ENCODE assay signal across 10 mouse cellular contexts in genomic region chr16:30540107-30541001, GRCm38 (mm10). TPM values are rescaled to one million over a fixed set of nuclear protein-coding genes. Genes with fewer than 3 reads are reported as not detected.
DNase-seq lines count a peak whose midpoint lies in the region; ATAC-seq and TF ChIP-seq lines count a peak whose summit lies in the region.
"Had no signal": no experiment of that assay in that cellular context is flagged by ENCODE, and none has a peak within 500 bp of the region (broad histone marks: within the 10 kb centered on the region; RNA-seq: fewer than 3 reads in every experiment).

No protein-coding gene starts in this region.

- H3K27ac ChIP-seq in limb, embryonic 11.5 days (replicated peaks; ENCODE audit: low read depth, low read length): no peak overlapping the region
- H3K27ac ChIP-seq: lung, embryonic 15.5 days had no signal

- peaks cover 10% of the 10 kb centered on the region; the same call in 1 of the 2 replicates for H3K27me3 ChIP-seq in E14TG2a.4 (ENCODE audit: insufficient read depth, low read length)
- no peaks in the 10 kb centered on the region for H3K27me3 ChIP-seq in limb, embryonic 11.5 days (ENCODE audit: control insufficient read depth, insufficient read depth, low read length)
- H3K27me3 ChIP-seq: lung, embryonic 15.5 days; Patski had no signal

- peak overlapping the region; percentile 1; the same call in 1 of the 2 replicates for H3K4me2 ChIP-seq in limb, embryonic 11.5 days (ENCODE audit: low read depth, severe bottlenecking)

- H3K9ac ChIP-seq in limb, embryonic 11.5 days (ENCODE audit: low read length): no peak overlapping the region
- H3K9ac ChIP-seq: lung, embryonic 15.5 days had no signal

- ATAC-seq in limb, embryonic 11.5 days (ENCODE audit: insufficient number of reproducible peaks, low FRiP score, low TSS enrichment, low read depth): no peak; the same call in 1 of the 2 replicates
- ATAC-seq in megakaryocyte, adult 5-6 weeks (ENCODE audit: poor library complexity, severe bottlenecking): no peak
- ATAC-seq: Patski had no signal

- no peak for TF ChIP-seq CTCF in E14TG2a.4 (conservative IDR thresholded peaks at IDR 0.05; ENCODE audit: low read length)

- peak; percentile 23 for DNase-seq in kidney, adult 18-20 months
- DNase-seq in kidney, adult 8-10 months: no peak
- DNase-seq in Muller cell, postnatal 12 days (ENCODE audit: inconsistent ontology term): peak; percentile 27
- no peak for DNase-seq in limb, embryonic 11.5 days (ENCODE audit: low spot score)
- DNase-seq in adrenal gland, postnatal 10 days: no peak

- H3K36me3 ChIP-seq in E14TG2a.4 (ENCODE audit: insufficient read depth, low read length): 0 out of 2 replicates have a peak, but pooled peaks cover 3% of the 10 kb centered on the region
- H3K36me3 ChIP-seq in limb, embryonic 11.5 days (ENCODE audit: control insufficient read depth, insufficient read depth, low read length): no peaks in the 10 kb centered on the region
- H3K36me3 ChIP-seq: lung, embryonic 15.5 days had no signal

- H3K4me3 ChIP-seq in E14TG2a.4 (replicated peaks; ENCODE audit: low read length): peak overlapping the region; percentile 69
- H3K4me3 ChIP-seq in limb, embryonic 11.5 days (ENCODE audit: low read depth, low read length): peak overlapping the region; percentile 11; the same call in 1 of the 2 replicates
- H3K4me3 ChIP-seq: lung, embryonic 15.5 days had no signal

- no peaks in the 10 kb centered on the region for H3K9me3 ChIP-seq in E14TG2a.4 (ENCODE audit: low read length)
- H3K9me3 ChIP-seq in limb, embryonic 11.5 days (ENCODE audit: control insufficient read depth, low read length): no peaks in the 10 kb centered on the region
- H3K9me3 ChIP-seq: lung, embryonic 15.5 days had no signal

- WGBS in limb, embryonic 11.5 days: 57% methylated on average over 20 of the region's 20 CpGs

- H3K4me1 ChIP-seq in E14TG2a.4 (replicated peaks; ENCODE audit: low read depth, low read length): peaks cover 31% of the 10 kb centered on the region
- no peaks in the 10 kb centered on the region for H3K4me1 ChIP-seq in limb, embryonic 11.5 days (ENCODE audit: control insufficient read depth, insufficient read depth, low read length)

RNA-seq across cellular contexts. Expression of gene Tmem44, which starts 10.3 kb away (rescaled TPM):
- polyA plus RNA-seq in limb, embryonic 11.5 days (2014; fragmentation: Nextera tagmentation; extraction: Ambion mirVana): 17.2 and 20.9 TPM in 2 replicates
- total RNA-seq in adrenal gland, postnatal 10 days (2021): 1 to 10 TPM; 6.4 to 9.7 TPM
- not detected in 2 replicates for total RNA-seq in megakaryocyte, adult 5-6 weeks (2015)
- total RNA-seq in megakaryocyte, adult 5-6 weeks (2017): 0.04 TPM in 2 replicates
- total RNA-seq: neutrophil, adult 5-6 weeks had no signal

RNA-seq across cellular contexts. Expression of gene Lsg1, which starts 47.0 kb away (rescaled TPM):
- polyA plus RNA-seq in limb, embryonic 11.5 days (2014; fragmentation: Nextera tagmentation; extraction: Ambion mirVana): 89.1 and 90.1 TPM in 2 replicates
- 10 to 100 TPM; 34.4 to 35.2 TPM for total RNA-seq in adrenal gland, postnatal 10 days (2021)
- 19.2 and 19.9 TPM in 2 replicates for total RNA-seq in megakaryocyte, adult 5-6 weeks (2015)
- 38.2 and 42.9 TPM in 2 replicates for total RNA-seq in megakaryocyte, adult 5-6 weeks (2017)

RNA-seq across cellular contexts. Expression of gene Fam43a, which starts 59.2 kb away (rescaled TPM):
- polyA plus RNA-seq in limb, embryonic 11.5 days (2014; fragmentation: Nextera tagmentation; extraction: Ambion mirVana): 4.3 and 6.8 TPM in 2 replicates
- total RNA-seq in adrenal gland, postnatal 10 days (2021): 10 to 100 TPM; 37.4 to 47.7 TPM
- 4.6 and 4.7 TPM in 2 replicates for total RNA-seq in megakaryocyte, adult 5-6 weeks (2015)
- 7.9 and 9.3 TPM in 2 replicates for total RNA-seq in megakaryocyte, adult 5-6 weeks (2017)

Comparison
In these comparisons a context has a peak if more than half of its experiments do, and no peak if none do; other contexts are left out.
1. DNase-seq: peak in kidney, adult 18-20 months (single experiment) and Muller cell, postnatal 12 days (single experiment); none in kidney, adult 8-10 months (0 of 2), limb, embryonic 11.5 days (single experiment) and adrenal gland, postnatal 10 days (single experiment).
2. RNA of gene Tmem44, which starts 10.3 kb away (total RNA-seq): 6.4 to 9.7 TPM in adrenal gland, postnatal 10 days; 0.04 TPM in megakaryocyte, adult 5-6 weeks; every median in the first group is over 4 times any median in the second.